Mouse (Mus musculus) limb, embryonic 11.5 days (tissue): ENCODE measurements around the gene Flt3. TPM values are rescaled to one million over a fixed set of nuclear protein-coding genes. Genes with fewer than 3 reads are reported as not detected.
A peak's percentile ranks its signal among the peaks of the same experiment; 100 is the strongest.

Source experiments
- ATAC-seq: fragments of 200-750 bp; cut with Nextera tagmentation; 2 replicates; pipeline ENCODE4 v1.8.0; 2017; ENCODE audit warnings: low read depth; ENCODE audit not compliant: insufficient number of reproducible peaks, low FRiP score, low TSS enrichment
- DNase-seq: peaks from one replicate; pipeline ENCODE4 v3.0.0-alpha.2; 2015; ENCODE audit warnings: low spot score
- H3K27ac ChIP-seq: fragments of 300-500 bp; sonication (generic); replicated peaks from 2 replicates; pipeline ENCODE4 v1.5.1; 2014; ENCODE audit warnings: low read depth, mild to moderate bottlenecking, low read length
- H3K27me3 ChIP-seq: fragments of 300-500 bp; sonication (generic); 2 replicates; pipeline ENCODE4 v1.6.1; 2014; ENCODE audit warnings: mild to moderate bottlenecking, low read length, mixed read lengths; ENCODE audit not compliant: control insufficient read depth, insufficient read depth
- H3K36me3 ChIP-seq: fragments of 300-500 bp; sonication (generic); 2 replicates; pipeline ENCODE4 v1.6.1; 2014; ENCODE audit warnings: mild to moderate bottlenecking, low read length, moderate library complexity, mixed read lengths; ENCODE audit not compliant: control insufficient read depth, insufficient read depth
- H3K4me1 ChIP-seq: fragments of 300-500 bp; sonication (generic); 2 replicates; pipeline ENCODE4 v1.6.1; 2014; ENCODE audit warnings: low read length, mixed read lengths; ENCODE audit not compliant: control insufficient read depth, insufficient read depth
- H3K4me2 ChIP-seq: fragments of 300-500 bp; sonication (generic); 2 replicates; pipeline ENCODE4 v1.6.1; 2014; ENCODE audit warnings: low read depth, mild to moderate bottlenecking, moderate library complexity; ENCODE audit not compliant: severe bottlenecking
- H3K4me3 ChIP-seq: fragments of 300-500 bp; sonication (generic); 2 replicates; pipeline ENCODE4 v1.5.1; 2014; ENCODE audit warnings: low read depth, low read length
- H3K9ac ChIP-seq: fragments of 300-500 bp; sonication (generic); 2 replicates; pipeline ENCODE4 v1.6.1; 2014; ENCODE audit warnings: mild to moderate bottlenecking, low read length
- H3K9me3 ChIP-seq: fragments of 300-500 bp; sonication (generic); 2 replicates; pipeline ENCODE4 v1.6.1; 2016; ENCODE audit warnings: low read length; ENCODE audit not compliant: control insufficient read depth
- WGBS: fragments of 180-500 bp; shearing (Covaris S2); extraction: QIAGEN DNeasy Blood & Tissue Kit; methylation state at CpG from one replicate; pipeline ENCODE4 v1.1.7; 2014; 5-methylcytosine and 5-hydroxymethylcytosine counted together
- polyA plus RNA-seq: library from polyadenylated mRNA; unstranded; fragments of >200 nt; fragmentation: Nextera tagmentation; extraction: Ambion mirVana; gene quantifications from 2 replicates; pipeline ENCODE4 v1.2.1, GENCODE M21; 2014

Gene Flt3
- polyA plus RNA-seq, 1 experiment from 2014 or later, result 0.08 TPM

GRCm38 (mm10) chr5:147386865-147387264 lies 13.4 kb downstream of the Flt3 start:
- no peaks in the 10 kb centered on the region for H3K36me3 ChIP-seq
- 88% methylated on average over 13 of the region's 13 CpGs for WGBS
- ATAC-seq, result no peak

GRCm38 (mm10) chr5:147381396-147381795 lies 18.9 kb downstream of the Flt3 start:
- no peak overlapping the region for H3K9ac ChIP-seq
- no peaks in the 10 kb centered on the region for H3K36me3 ChIP-seq
- no peaks in the 10 kb centered on the region for H3K27me3 ChIP-seq
- H3K27ac ChIP-seq, result no peak overlapping the region
- ATAC-seq (no peak), DNase-seq (no peak)
- no peaks in the 10 kb centered on the region for H3K4me1 ChIP-seq
- no peak overlapping the region for H3K4me3 ChIP-seq
- 91% methylated on average over 10 of the region's 10 CpGs for WGBS
- no peak overlapping the region for H3K4me2 ChIP-seq
- H3K9me3 ChIP-seq, result no peaks in the 10 kb centered on the region

More at GRCm38 (mm10) chr5:147386865-147387264, 13.4 kb downstream of the Flt3 start:
- Histone ChIP-seq H3K27ac (no peak overlapping the region), H3K4me2 (no peak overlapping the region), H3K4me3 (no peak overlapping the region), H3K4me1 (no peaks in the 10 kb centered on the region), H3K27me3 (no peaks in the 10 kb centered on the region), H3K9me3 (no peaks in the 10 kb centered on the region), H3K9ac (no peak overlapping the region)
- DNase-seq, result no peak

- ATAC-seq (no peak), DNase-seq (no peak)
- 85% methylated on average over 3 of the region's 3 CpGs for WGBS
- Histone ChIP-seq H3K4me1 (no peaks in the 10 kb centered on the region), H3K4me2 (no peak overlapping the region), H3K9me3 (no peaks in the 10 kb centered on the region), H3K4me3 (no peak overlapping the region), H3K36me3 (no peaks in the 10 kb centered on the region), H3K27me3 (no peaks in the 10 kb centered on the region), H3K27ac (no peak overlapping the region), H3K9ac (no peak overlapping the region)
These were observed 20.8 kb downstream of the Flt3 start for GRCm38 (mm10) chr5:147379481-147379880.

GRCm38 (mm10) chr5:147370276-147370675 lies 30.0 kb downstream of the Flt3 start:
- no peak overlapping the region for H3K27ac ChIP-seq
- ATAC-seq (no peak), DNase-seq (no peak)
- H3K36me3 ChIP-seq, result no peaks in the 10 kb centered on the region
- no peak overlapping the region for H3K4me3 ChIP-seq
- no peaks in the 10 kb centered on the region for H3K9me3 ChIP-seq
- H3K9ac ChIP-seq, result no peak overlapping the region
- 91% methylated on average over 8 of the region's 8 CpGs for WGBS
- H3K27me3 ChIP-seq, result no peaks in the 10 kb centered on the region
- no peak overlapping the region for H3K4me2 ChIP-seq
- no peaks in the 10 kb centered on the region for H3K4me1 ChIP-seq

- 90% methylated on average over 6 of the region's 6 CpGs for WGBS
- DNase-seq (no peak), ATAC-seq (no peak)
- Histone ChIP-seq H3K36me3 (no peaks in the 10 kb centered on the region), H3K9ac (no peak overlapping the region), H3K4me2 (no peak overlapping the region), H3K27me3 (no peaks in the 10 kb centered on the region), H3K9me3 (no peaks in the 10 kb centered on the region), H3K27ac (no peak overlapping the region), H3K4me3 (no peak overlapping the region), H3K4me1 (no peaks in the 10 kb centered on the region)
These were observed 32.1 kb downstream of the Flt3 start for GRCm38 (mm10) chr5:147368221-147368620.

- Histone ChIP-seq H3K4me1 (no peaks in the 10 kb centered on the region), H3K27ac (no peak overlapping the region), H3K9me3 (no peaks in the 10 kb centered on the region), H3K4me2 (no peak overlapping the region), H3K27me3 (no peaks in the 10 kb centered on the region), H3K36me3 (no peaks in the 10 kb centered on the region), H3K9ac (no peak overlapping the region), H3K4me3 (no peak overlapping the region)
- DNase-seq, result no peak
- 65% methylated on average over 16 of the region's 16 CpGs for WGBS
- no peak for ATAC-seq
These were observed 34.1 kb downstream of the Flt3 start for GRCm38 (mm10) chr5:147365995-147366765.

- no peak overlapping the region for H3K4me3 ChIP-seq
- H3K9ac ChIP-seq, result no peak overlapping the region
- H3K36me3 ChIP-seq, result no peaks in the 10 kb centered on the region
- no peaks in the 10 kb centered on the region for H3K4me1 ChIP-seq
- H3K4me2 ChIP-seq, result no peak overlapping the region
- 71% methylated on average over 12 of the region's 12 CpGs for whole genome bisulfite sequencing
- ATAC-seq (no peak), DNase-seq (no peak)
- no peaks in the 10 kb centered on the region for H3K27me3 ChIP-seq
- no peaks in the 10 kb centered on the region for H3K9me3 ChIP-seq
- H3K27ac ChIP-seq, result no peak overlapping the region
These were observed 37.2 kb downstream of the Flt3 start for GRCm38 (mm10) chr5:147363054-147363453.

- H3K9ac ChIP-seq, result no peak overlapping the region
- H3K27me3 ChIP-seq, result no peaks in the 10 kb centered on the region
- ATAC-seq (no peak), DNase-seq (no peak)
- H3K4me3 ChIP-seq, result no peak overlapping the region
- H3K4me2 ChIP-seq, result no peak overlapping the region
- no peaks in the 10 kb centered on the region for H3K4me1 ChIP-seq
- no peaks in the 10 kb centered on the region for H3K9me3 ChIP-seq
- H3K27ac ChIP-seq, result no peak overlapping the region
- WGBS, result 88% methylated on average over 11 of the region's 11 CpGs
- H3K36me3 ChIP-seq, result no peaks in the 10 kb centered on the region
These were observed 41.8 kb downstream of the Flt3 start for GRCm38 (mm10) chr5:147358481-147358880.

GRCm38 (mm10) chr5:147357536-147357935 lies 42.8 kb downstream of the Flt3 start:
- 47% methylated on average over 3 of the region's 3 CpGs for WGBS
- ATAC-seq, result no peak
- Histone ChIP-seq H3K27me3 (no peaks in the 10 kb centered on the region), H3K9ac (no peak overlapping the region), H3K4me1 (no peaks in the 10 kb centered on the region), H3K4me3 (no peak overlapping the region), H3K27ac (no peak overlapping the region), H3K36me3 (no peaks in the 10 kb centered on the region), H3K4me2 (no peak overlapping the region), H3K9me3 (no peaks in the 10 kb centered on the region)
- peak; percentile 43 for DNase-seq
